Mouse (Mus musculus): Measurements from ENCODE around the gene Nhs.

The Nhs gene

DNA sequence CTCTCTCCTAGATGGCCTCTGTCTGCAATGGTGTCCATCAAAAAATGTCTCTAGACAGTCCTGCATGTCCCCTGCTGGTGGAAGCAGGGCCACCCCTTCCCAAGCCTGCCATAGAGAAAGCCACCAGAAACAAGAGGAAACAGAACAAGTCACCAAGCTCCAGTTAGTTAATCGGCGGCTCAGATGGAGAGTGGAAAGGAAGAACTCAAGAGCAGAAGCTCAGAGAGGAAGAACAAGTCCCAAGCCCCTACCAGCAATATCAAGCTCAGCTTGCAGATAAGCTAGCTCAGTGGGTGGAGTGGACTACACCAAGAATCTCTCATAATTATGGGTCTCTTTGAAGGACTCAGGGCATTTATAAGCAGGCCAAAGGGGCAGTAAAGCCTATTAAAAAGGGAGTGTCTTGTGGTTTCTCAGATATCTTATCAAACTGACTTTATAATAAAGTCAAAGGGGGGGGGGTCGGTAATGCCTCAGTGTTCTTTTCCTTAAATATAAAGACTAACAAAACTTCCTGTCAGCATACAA is 139.4 kb downstream of the Nhs start:
- DNase-seq (ENCODE audit: low spot score) = no peak

DNA sequence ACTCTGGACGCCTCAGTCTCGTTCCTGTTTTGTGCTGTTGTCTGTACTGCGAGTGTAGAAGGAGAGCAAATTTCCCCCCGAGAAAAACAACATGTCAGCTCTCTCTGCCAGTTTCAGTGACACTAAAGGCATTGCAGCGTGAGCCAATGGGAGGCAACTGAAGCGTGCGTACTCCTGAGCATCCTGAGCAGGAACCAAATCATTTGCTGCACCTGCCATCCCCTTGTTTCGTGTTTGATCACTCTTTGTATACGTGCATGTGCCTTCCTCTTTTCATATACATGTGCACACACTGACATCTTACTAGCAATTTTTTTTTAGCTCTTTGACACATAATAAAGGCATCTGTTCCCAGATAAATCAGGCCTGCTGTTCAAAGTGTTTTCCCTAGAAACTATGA is 142.1 kb downstream of the Nhs start:
- DNase-seq (ENCODE audit: low spot score) = no peak

DNA sequence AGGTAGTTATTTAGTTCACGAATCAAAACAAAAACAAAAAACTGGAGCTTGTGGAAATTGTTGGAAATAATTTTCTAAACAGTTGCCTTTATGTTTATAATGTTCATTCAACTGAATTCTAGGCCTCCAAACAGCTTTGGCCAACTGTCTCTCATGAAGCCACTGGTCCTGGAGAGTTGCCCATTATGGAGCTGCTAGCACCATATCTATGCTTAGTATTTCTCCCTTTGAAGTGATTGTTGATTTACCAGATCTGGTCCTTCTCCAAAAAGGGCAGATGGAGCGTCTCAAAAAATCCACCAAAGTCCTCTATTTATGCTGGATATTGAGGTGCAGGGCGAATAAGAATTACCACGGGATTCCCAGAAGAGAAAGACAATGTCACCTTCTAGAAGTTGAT is 147.0 kb downstream of the Nhs start:
- DNase-seq (ENCODE audit: low spot score) = no peak

DNA sequence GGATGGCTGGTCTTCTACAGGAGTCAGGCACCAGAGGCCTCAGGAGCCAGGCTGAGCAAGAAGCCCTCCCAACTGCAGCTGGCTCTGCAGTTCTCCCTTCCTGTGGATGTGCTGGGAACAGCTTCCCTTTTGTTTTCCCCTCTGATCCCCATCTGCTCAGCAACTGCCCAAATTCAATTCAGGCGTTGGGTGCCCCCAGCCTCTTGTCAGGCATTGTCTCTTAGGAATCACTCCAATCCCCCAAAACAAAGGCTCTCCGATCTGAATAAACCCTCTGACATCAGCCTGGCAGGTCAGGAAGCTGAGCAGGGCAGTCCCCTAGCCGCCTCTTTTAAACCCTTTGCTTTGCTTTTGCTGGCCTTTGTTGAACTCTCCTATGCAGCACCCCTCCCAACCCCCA is 149.7 kb downstream of the Nhs start:
- no peak for DNase-seq (ENCODE audit: low spot score)

DNA sequence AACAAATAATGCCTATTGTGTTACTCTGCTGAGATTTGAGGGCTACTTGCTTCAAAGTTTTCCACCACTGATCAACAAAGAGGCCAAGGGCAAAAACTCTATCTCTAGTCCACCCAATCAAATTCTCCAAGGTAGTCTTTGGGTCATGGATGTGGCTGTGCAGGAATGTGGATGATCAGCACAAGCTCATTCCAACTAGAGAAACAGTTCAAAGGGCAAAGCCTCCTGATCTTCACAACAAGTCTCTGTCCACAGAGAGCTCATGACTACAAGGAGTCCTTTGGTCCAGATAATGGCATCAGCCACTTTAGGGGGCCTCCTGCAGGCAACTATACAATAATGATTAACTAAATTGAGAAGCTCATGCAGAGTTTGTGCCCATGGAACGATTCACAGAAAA is 155.7 kb downstream of the Nhs start:
- DNase-seq (ENCODE audit: low spot score) = no peak

DNA sequence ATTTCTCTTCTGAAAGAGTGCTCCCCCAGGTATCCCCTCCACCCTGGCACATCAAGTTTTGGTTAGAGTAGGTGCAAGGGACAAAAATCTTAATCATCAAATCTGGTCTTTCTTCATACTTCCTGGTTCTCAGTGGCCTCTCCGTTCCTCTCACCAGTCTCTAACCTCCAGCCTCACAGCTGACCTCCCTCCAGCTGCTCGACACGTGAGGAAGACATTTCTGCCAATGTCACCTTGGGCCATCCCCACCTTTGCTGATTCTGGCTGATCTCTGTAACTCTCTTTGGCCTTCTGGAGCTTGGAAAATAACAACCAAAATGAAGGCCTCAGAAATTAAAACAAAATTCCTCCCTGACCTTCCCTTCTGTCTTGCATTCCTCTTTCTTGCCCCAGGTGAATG is 160.7 kb downstream of the Nhs start:
- no peak for DNase-seq (ENCODE audit: low spot score)

DNA sequence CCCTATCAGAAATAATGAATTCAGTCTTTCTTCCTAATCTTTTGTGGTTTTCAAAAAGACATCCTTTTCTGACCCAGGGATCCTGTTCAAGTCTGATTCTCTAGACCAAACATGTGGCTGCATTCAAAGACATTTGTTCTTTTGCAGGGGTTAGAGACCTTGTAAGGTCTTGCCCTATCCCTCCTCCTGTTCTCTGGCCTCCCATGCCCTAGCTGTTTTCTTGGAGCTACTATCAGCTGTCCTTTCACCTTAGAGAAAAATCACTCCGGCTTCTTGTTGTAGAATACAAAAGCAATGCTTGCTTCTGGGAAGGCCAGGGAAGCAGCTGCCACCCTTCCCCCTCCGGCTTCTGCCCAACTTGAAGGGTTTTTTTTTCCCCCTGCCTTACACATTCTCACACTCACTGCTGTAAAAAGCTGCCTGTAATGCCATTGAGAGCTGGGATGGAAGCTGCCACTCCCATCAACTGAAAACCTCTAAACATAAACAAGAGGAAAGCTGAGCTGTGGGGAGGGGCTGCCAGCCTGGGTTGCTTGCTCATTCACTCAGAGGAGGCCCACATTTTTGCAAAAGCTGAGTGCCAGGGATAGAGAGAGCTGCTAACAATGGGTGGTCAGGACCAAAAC is 162.2 kb downstream of the Nhs start:
- DNase-seq (ENCODE audit: low spot score) = no peak

DNA sequence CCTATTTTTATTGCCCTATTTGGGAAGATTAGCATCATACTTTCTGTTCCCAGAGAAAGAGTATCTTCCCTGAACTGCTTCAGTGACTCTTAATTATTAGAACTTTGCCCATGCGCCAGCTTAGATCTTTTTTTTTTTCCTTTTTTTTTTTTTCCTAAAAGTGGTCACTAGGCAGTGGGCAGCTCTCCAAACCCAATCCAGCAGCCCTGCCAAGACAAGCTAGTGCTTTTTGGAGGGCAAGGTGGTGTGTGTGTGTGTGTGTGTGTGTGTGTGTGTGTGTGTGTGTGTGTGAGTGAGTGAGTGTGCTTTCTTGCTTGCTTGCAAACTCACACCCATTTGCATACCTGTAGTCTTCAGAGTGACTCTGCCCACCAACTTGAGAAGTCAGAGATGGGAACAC is 169.4 kb downstream of the Nhs start:
- DNase-seq (ENCODE audit: low spot score) = no peak

DNA sequence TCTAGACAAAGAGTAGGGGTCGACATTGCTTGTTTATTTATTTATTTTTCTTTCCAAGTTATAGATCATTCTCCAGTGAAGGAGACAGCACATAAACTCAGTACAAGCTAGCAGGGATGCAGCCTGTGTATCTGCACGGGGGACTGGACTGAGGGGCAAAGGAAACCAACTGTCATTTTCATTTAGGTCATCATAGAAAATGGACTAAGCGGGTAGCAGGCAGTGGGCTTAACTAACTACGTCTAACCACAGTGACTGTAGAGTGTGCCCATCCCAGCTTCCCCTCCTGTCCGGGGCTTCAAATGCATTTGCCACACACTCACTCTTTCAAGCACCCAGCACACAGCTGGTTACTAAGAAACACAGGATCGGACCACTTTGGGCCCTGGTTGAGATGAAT is 174.6 kb downstream of the Nhs start:
- no peak for DNase-seq (ENCODE audit: low spot score)

DNA sequence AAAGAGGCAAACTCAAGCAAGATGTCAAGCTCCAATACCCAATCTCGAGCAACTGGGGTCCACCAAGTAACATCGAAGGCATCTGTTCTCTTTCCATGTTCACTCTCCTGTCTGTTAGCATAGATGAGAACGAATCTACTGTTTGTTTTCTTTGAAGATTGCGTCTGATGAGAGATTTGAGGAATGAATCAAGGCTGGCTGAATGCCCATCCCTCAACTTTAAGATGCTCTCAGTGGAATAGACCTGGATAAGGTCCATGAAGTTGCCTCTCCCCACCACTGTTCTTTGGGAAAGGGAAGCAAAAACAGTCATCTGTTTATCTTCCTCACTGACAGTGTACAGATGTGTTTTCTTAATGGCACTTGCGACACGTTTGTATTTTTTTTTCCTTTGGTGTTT is 178.1 kb downstream of the Nhs start:
- DNase-seq (ENCODE audit: low spot score) = no peak

DNA sequence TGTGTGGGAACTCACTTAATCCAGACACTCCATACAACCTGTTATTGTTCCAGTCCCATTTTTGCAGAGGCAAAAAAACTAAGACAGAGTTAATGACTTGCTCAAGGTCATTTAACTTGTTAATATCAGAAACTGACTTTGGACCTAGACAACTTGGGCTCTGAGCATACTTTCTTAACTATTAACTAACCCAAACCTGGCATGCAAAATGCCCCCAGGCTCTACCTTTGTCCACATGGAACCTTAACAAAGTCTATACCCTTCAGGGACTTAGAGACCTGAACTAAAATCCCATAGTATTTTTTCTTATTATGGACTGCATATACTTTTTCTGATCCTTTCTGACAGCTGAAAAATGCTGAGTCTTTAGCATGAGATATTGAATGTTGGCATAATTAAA is 179.6 kb downstream of the Nhs start:
- DNase-seq (ENCODE audit: low spot score) = no peak

DNA sequence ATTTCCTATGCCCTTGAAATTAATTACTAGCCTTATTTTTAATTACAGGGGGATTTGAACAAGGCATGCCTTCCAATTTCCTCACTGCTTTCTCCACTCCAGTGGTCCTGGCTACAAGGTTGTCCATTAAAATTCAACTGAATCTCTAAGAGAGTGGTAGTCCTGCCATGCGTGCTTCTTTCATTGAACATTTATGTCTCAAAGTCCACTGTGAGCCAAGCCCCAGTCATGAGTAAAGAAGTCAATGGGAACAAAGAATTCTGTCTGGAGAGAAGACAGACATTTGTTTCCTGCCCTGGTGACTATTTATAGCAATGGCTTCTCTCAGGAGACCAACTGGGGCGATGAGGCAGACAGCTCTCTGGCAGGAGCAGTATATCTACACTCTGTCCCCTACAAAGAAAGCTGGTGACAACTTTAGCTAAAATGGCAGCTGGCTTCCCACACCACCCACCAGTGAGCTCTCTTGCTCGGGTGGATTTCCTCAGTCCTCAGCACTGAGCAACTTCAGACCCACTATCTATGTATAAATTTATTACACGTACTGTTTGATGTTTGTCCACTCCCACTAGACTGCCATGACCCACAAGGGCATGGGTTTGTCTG is 182.2 kb downstream of the Nhs start:
- DNase-seq (ENCODE audit: low spot score) = no peak

DNA sequence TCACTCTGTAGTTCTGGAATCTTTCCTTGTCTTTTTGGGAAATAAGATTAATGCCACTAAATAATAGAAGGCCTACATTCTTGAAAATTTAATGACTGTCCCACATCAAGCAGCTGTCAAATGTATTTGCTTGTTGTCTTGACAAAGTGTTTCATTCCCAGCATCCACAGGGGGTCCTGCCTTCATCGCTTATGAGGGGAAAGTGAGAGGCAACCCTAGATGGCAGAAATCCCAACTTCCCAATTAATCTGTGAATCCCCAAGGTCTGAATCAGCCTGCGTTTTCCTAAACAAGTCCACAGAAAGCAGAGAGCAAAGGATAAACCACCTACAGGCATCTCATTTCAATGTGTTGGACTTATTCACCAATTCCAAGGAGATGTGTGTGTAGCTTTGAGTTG is 183.2 kb downstream of the Nhs start:
- DNase-seq (ENCODE audit: low spot score) = no peak

DNA sequence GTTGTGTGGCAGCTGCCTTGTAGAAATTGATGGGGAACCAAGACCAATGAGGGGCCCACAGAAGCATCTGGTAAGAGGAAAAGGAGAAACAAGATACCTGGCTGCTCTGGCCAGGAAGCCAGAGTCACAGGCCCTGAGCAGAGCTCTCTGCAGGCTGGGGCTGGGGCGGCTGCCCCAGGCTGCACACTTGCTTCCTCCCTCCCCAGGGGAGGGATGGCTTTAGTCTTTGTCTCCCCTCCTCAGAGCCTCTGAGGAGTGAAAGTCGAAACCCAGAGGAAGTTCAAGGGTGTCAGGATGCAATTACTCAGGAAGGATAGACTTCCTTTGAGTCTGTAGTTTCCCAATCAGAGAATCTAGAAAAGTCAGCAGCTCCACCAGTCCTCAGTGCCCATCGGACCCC is 186.0 kb downstream of the Nhs start:
- no peak for DNase-seq (ENCODE audit: low spot score)

DNA sequence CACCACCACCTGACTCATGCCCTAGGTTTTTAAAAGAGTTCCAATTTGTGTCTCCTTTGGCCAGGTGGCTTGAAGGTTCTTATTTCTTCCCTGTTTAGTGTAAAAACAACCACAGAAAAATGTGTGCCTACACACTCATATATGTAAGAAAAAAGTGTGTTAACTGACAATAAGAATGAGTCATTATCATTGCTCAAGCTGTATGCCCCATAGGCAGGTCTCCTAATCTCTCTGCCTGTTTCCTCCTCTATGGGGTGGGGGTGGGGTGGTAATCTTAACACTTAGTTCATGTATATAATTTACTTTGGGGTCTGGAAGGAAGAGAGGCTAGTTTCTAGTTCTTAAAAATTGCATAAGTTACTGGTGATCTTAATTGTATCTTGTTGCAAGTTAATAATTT is 186.8 kb downstream of the Nhs start:
- no peak for DNase-seq (ENCODE audit: low spot score)

DNA sequence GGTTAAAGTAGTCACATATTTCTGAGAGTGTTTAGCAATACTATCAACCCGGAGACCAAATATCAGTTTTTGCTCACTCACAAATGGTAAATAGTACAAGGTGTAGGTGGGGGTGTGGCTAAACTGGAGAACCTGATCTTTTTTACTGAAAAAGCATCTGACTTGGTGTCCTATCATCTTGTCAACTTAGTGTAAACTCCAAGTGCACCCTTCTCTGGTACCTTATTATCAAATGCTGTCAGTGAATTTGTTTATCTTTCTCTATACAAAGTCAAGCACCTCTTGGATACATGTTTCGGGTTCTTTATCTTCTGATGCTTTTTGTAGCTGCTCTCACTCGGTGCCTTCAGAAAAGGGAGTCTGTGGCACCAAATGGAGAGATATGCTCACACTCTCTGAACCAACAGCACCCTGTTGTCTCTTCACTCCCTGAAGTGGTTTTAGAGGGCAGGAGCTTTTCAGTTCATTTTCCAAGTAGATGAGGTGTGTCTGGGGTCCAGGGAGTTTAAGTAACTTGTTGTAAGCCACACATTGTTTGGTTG is 187.5 kb downstream of the Nhs start:
- DNase-seq (ENCODE audit: low spot score) = no peak

DNA sequence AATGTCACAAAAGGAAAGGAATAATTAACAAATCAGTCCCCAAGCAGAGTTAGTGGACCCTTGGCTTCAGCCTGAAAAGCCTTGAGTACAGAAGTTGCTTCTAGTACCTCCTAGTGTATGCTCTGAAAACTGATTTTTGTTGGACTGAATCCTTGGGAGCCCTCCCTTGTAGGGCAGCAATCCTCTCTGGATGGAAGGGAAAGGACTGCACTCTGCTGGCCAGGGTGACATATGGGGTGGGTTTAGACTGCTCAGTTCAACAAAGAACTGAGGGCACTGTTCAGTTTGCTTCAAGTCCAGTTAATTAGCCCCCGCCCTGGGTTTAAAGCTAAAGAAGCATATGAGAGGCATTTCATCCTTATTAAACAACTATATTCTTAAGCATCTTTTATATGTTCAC is 188.4 kb downstream of the Nhs start:
- DNase-seq (ENCODE audit: low spot score) = no peak

DNA sequence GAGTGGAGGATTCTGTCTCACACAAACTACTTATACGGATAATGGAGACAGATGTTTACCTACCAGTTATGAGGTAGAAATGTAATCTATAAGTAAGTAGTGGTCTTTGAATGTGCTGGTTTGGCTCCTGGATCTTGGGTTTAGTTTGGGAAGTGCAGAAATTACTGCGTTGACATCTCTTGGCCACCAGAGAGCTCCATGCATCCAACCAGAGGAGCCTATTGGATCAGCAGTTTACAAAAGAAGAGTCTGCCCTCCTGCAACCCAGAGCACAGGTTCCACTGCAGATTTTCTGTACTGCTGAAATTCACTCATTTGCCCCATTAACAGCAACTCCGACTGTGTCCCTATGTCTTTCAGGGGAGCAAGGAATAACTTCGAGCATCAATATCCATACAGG is 191.8 kb downstream of the Nhs start:
- DNase-seq (ENCODE audit: low spot score) = no peak

DNA sequence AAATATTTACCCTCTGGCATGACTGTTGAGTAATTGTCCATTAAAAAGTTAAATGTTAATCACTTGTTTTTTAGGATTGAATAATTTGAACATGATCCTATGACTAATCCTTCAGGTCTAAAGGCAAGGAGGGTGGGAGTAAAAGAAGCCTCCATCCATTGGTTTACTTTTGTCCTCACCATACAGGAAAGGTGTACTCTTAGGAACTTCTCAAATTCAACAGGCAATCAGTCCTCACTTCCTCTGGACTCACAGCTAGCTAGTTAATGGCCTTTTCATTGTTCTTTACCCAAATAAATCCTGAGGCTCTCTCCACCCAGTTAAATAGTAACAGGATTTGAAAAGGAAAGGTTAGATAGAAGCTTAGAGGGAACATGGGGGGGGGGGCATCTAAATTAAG is 196.2 kb downstream of the Nhs start:
- DNase-seq (ENCODE audit: low spot score) = no peak

DNA sequence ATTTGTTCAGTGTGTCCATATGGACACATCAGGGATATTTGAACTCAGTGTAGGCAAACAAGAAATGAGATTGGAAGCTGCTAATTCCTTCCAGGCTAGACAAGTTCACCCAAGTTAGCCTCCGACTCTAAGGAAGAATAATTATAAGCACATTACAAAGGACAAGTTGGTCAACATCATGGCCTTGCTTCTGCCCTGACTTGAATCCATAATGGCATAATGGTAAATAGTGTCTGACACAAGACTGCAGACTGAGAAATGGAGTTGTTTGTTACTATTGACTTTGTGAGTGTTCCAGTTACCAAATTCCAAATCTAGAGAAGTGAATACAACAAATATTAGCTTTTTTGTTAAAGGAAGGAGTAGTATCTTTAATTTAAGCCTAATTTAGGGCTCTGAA is 196.7 kb downstream of the Nhs start:
- DNase-seq (ENCODE audit: low spot score) = no peak

DNA sequence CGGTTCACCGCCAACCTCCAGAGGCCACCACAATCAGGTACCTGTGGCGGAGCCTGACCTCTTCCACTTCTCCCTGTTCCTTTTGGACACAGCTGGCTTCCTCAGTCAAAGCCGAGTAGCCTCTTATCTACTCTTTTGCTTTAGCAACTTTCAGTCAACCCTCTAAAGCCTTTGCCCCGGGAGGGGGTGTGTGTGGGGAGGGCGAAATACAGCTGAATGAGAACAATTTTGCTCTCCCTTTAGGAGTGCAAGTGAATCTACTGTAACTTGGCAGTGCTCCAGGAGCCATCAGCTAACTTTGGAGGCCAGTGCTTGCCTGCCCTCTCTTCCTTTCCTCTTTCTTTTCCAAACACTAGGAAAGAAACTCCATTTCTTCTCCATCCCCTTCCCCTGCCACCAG is 197.8 kb downstream of the Nhs start:
- no peak for DNase-seq (ENCODE audit: low spot score)

DNA sequence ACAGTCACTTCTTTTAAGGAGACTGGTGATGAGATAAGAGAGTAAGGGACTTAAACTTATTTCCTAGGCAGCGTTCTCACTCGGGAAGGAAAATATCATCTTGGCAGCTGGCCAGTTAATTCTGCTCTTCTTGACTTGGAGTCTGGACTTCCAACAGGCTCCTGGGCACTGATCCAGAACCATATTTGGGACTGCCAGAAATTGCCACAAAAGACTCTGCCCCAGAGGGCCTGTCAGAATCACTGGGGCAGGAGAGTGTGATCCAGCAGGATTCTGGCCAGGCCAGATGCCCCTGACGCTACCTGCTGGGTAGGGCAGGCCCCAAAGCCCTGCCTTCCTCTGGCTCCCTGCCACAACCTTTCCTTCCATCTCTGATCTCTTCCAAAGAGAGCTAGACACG is 198.4 kb downstream of the Nhs start:
- no peak for DNase-seq (ENCODE audit: low spot score)

DNA sequence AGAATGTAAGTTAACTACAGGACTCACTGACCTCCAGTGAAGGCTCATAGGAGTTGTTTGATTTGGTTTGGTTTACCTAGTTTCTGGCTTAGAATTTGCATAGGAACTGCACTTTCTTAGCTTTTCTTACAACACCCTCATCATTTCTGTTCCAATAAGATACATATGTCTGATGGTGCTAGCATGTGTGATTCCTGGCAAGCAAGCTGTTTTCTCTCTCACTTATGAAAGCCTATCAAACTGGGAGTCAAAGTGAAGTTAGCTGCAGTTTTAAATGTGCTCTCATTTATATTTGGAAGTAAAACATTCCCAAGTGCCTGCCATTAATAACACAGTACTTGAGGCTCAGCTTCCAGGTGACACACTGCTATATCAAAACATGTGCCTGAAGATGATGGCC is 207.2 kb downstream of the Nhs start:
- no peak for DNase-seq (ENCODE audit: low spot score)

DNA sequence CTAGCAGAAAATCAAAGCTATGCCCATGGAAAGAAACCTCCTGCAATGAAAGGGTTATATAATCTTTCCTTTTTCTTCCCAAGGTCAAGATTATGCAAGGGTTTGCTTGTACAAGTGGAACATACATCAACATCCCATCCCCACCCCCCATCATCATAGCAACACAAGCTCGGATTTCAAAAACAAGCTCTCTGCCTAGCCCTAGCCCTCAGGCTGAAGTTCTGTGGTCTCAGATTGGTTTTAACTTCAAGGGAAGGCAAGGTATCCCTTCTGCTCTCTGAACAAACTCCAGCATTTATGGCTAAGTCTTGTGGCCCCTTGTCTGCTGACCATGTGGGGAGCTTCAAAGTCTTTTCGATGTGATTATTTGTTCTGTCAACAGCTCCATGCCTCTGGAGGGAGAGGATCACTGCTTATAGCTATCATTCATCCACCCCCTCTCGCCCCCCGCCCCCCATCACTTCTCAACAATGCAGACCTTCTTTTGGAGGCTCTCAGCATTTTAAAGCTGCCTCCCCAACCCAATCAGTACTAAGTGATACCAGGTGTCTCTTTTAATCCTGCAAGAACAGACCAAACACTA is 216.3 kb downstream of the Nhs start:
- no peak for DNase-seq (ENCODE audit: low spot score)

All from spleen, adult 12 weeks (tissue).